Mouse (Mus musculus): Measurements from ENCODE around the gene Cdcp1.
A peak's percentile ranks its signal among the peaks of the same experiment; 100 is the strongest.

Gene Cdcp1

GRCm38 (mm10) chr9:123150241-123151020 lies 65.4 kb downstream of the Cdcp1 start, which contains the start of gene Clec3b:
Gene Clec3b (plus strand): TSS chr9:123150946.
- DNase-seq (ENCODE audit: low spot score): peak; percentile 18

- DNase-seq (ENCODE audit: low spot score): no peak
Measured at GRCm38 (mm10) chr9:123148430-123148829, 67.4 kb downstream of the Cdcp1 start.

- no peak for DNase-seq (ENCODE audit: low spot score)
Measured at GRCm38 (mm10) chr9:123139887-123140614, 75.8 kb downstream of the Cdcp1 start.

- DNase-seq (ENCODE audit: low spot score): no peak
Measured at GRCm38 (mm10) chr9:123138891-123139474, 76.9 kb downstream of the Cdcp1 start.

GRCm38 (mm10) chr9:123136953-123137682 lies 78.7 kb downstream of the Cdcp1 start:
- DNase-seq (ENCODE audit: low spot score): peak; percentile 16

- DNase-seq (ENCODE audit: low spot score): no peak
Measured at GRCm38 (mm10) chr9:123132994-123133393, 82.8 kb downstream of the Cdcp1 start.

GRCm38 (mm10) chr9:123127663-123128062 lies 88.2 kb downstream of the Cdcp1 start:
- no peak for DNase-seq (ENCODE audit: low spot score)

- no peak for DNase-seq (ENCODE audit: low spot score)
Measured at GRCm38 (mm10) chr9:123124413-123124981, 91.3 kb downstream of the Cdcp1 start.

GRCm38 (mm10) chr9:123123571-123124412 lies 92.0 kb downstream of the Cdcp1 start:
- DNase-seq (ENCODE audit: low spot score): peak; percentile 31

- DNase-seq (ENCODE audit: low spot score): no peak
Measured at GRCm38 (mm10) chr9:123123017-123123416, 92.8 kb downstream of the Cdcp1 start.

Measured in MN1 (cell line).